Mouse (Mus musculus): ENCODE results near the gene Dync1i2. TPM values are rescaled to one million over a fixed set of nuclear protein-coding genes. Genes with fewer than 3 reads are reported as not detected.
A peak's percentile ranks its signal among the peaks of the same experiment; 100 is the strongest.

Gene Dync1i2
- polyA plus RNA-seq, 1 experiment from 2014 or later, result 159 TPM

DNA sequence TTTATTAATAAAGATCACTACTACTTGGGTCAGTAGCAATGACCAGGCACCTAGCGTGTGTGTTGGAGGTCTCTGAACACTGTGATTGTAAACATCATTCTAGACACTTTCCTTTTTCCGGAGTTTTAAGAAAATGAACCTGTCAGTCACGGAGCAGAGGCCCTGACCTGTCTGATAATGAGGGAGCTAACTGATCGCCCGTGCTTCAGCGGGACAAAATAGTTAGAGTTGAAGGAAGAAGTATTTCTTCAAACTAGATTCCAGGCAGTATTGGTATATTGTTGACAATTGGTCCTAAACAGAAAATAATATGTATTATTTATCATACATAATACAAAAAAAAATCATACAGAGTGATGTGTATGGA lies 837 bp downstream of the Dync1i2 start:
- Histone ChIP-seq H3K4me1 (replicated peaks) (peaks cover 20% of the 10 kb centered on the region), H3K4me3 (peak overlapping the region; percentile 85), H3K27ac (replicated peaks) (peak overlapping the region; percentile 91), H3K36me3 (peaks cover 6% of the 10 kb centered on the region), H3K9ac (peak overlapping the region; percentile 98), H3K27me3 (no peaks in the 10 kb centered on the region), H3K4me2 (peak overlapping the region; percentile 62), H3K9me3 (no peaks in the 10 kb centered on the region)
- whole genome bisulfite sequencing, result 1% methylated on average over 6 of the region's 6 CpGs
- ATAC-seq (ENCODE audit: low FRiP score, low read depth), result no peak

DNA sequence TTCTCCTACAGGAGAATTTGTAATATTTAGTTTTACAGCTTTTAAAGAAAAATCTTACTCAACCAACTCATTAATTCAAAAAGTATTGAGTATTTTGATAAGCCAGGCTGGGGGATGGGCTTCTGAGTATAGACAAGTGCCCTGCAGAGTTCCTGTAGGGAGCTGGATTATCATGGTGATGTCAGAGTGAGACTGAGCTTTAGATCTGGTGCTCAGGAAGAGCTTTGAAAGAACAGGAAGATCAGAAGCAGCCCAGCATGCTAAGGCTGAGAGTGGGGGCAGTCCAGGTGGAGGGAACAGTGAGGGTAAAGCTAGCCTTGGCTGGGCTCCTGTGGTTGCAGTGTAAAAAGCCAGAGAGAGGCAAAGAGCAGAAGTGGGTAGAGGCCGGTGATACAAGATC lies 9.5 kb downstream of the Dync1i2 start:
- peaks cover 48% of the 10 kb centered on the region for H3K36me3 ChIP-seq
- 50% methylated on average over 1 of the region's 1 CpGs for WGBS
- no peak overlapping the region for H3K9ac ChIP-seq
- 0 out of 2 replicates have a peak, but pooled peaks cover 11% of the 10 kb centered on the region for H3K4me1 ChIP-seq (replicated peaks)
- no peak overlapping the region for H3K4me3 ChIP-seq
- H3K9me3 ChIP-seq, result no peaks in the 10 kb centered on the region
- H3K27me3 ChIP-seq, result no peaks in the 10 kb centered on the region
- ATAC-seq (ENCODE audit: low FRiP score, low read depth), result no peak
- H3K4me2 ChIP-seq, result no peak overlapping the region
- H3K27ac ChIP-seq (replicated peaks), result no peak overlapping the region

DNA sequence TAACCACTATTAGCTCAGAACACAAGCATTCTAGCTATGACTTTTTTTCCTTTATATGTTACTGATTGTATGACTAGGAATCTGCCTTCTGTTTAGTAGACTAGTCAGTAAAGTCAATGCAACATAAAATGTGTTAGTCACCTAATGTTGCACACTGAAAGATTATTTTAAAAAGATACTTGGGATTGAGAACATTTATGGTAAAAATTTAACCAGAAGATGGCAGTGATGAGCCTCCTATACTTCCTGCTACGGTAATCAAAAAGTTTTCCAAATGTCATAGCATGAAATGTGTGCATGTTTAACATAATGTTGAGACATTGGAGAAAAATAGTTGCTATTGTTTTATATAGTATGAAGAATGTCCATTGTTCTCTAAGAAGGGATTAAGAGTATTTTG lies 15.9 kb downstream of the Dync1i2 start:
- H3K4me2 ChIP-seq, result no peak overlapping the region
- no peak for ATAC-seq (ENCODE audit: low FRiP score, low read depth)
- H3K4me1 ChIP-seq (replicated peaks), result 0 out of 2 replicates have a peak, but pooled peaks cover 10% of the 10 kb centered on the region
- H3K9me3 ChIP-seq, result no peaks in the 10 kb centered on the region
- H3K4me3 ChIP-seq, result no peak overlapping the region
- H3K27ac ChIP-seq (replicated peaks), result no peak overlapping the region
- peaks cover 32% of the 10 kb centered on the region for H3K36me3 ChIP-seq
- no peaks in the 10 kb centered on the region for H3K27me3 ChIP-seq
- no peak overlapping the region for H3K9ac ChIP-seq
- WGBS, result 32% methylated on average over 1 of the region's 1 CpGs

DNA sequence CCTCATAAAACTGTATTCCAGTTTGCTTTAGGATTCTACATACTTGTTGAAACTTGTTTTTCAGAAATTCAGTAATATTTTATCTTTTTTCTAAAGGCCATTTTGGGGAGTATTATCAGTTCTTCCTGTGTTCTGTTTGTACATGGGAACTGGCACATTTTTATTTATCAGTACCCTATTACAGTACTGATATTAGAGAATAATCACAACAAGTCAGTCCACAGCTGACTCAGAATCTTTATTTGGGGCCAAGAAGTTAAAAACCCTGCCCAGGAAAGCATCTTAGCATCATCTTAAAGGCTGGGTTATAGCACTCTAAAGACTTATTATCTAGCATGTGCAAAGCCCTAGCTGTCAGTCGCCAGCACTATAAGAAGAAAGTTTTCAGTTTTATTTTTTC lies 18.1 kb downstream of the Dync1i2 start:
- Histone ChIP-seq H3K4me3 (no peak overlapping the region), H3K36me3 (peaks cover 13% of the 10 kb centered on the region; the same call in 1 of the 2 replicates), H3K27ac (replicated peaks) (no peak overlapping the region), H3K4me1 (replicated peaks) (0 out of 2 replicates have a peak, but pooled peaks cover 10% of the 10 kb centered on the region), H3K9ac (no peak overlapping the region), H3K4me2 (no peak overlapping the region), H3K9me3 (no peaks in the 10 kb centered on the region), H3K27me3 (no peaks in the 10 kb centered on the region)
- 91% methylated on average over 1 of the region's 1 CpGs for WGBS
- ATAC-seq (ENCODE audit: low FRiP score, low read depth), result no peak

DNA sequence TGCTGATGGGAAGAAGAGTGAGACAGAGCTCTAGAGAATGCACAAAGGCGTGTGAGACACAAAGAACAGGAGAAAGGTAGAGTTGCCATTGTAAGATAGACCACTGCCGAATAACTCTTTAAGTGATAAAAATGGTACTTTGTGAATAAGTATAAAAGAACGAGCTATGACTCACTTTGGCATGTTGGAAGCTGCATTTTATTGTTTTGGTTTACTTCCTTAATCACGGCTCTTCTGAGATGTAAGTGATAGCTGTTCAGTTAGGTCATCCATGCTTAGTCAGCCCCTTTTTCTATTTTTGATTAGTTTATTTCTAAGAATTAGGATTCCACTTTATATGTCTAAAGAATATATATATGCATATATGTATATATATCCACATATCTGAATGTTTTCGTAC lies 20.4 kb downstream of the Dync1i2 start:
- H3K4me2 ChIP-seq, result no peak overlapping the region
- no peaks in the 10 kb centered on the region for H3K9me3 ChIP-seq
- no peak overlapping the region for H3K9ac ChIP-seq
- 93% methylated on average over 5 of the region's 5 CpGs for WGBS
- H3K36me3 ChIP-seq, result peaks cover 15% of the 10 kb centered on the region
- no peak for ATAC-seq (ENCODE audit: low FRiP score, low read depth)
- H3K4me3 ChIP-seq, result no peak overlapping the region
- H3K27ac ChIP-seq (replicated peaks), result no peak overlapping the region
- H3K4me1 ChIP-seq (replicated peaks), result 0 out of 2 replicates have a peak, but pooled peaks cover 8% of the 10 kb centered on the region
- H3K27me3 ChIP-seq, result no peaks in the 10 kb centered on the region

DNA sequence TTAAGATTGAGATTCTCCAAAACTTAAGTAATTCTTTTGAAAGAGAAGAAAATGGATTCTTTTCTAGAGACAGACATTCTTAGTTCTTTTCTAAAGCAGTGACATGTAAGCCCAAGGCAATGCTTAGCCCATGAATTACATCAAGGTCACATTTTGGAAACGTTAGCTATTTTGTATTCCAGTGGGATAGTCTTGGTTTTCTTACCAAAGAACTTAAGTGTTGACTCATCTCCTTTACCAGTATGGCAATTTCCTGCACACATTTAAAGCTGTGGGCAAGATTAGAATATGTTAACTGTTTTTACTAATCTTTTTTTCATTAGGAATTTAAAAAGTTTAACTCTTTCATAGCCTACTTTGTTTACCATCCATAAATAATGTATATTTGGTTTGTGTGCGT lies 21.5 kb downstream of the Dync1i2 start:
- no peak for ATAC-seq (ENCODE audit: low FRiP score, low read depth)
- 72% methylated on average over 2 of the region's 2 CpGs for WGBS
- Histone ChIP-seq H3K9ac (no peak overlapping the region), H3K27ac (replicated peaks) (no peak overlapping the region), H3K36me3 (peaks cover 21% of the 10 kb centered on the region), H3K4me1 (replicated peaks) (0 out of 2 replicates have a peak, but pooled peaks cover 5% of the 10 kb centered on the region), H3K4me3 (no peak overlapping the region), H3K9me3 (no peaks in the 10 kb centered on the region), H3K4me2 (no peak overlapping the region), H3K27me3 (no peaks in the 10 kb centered on the region)

DNA sequence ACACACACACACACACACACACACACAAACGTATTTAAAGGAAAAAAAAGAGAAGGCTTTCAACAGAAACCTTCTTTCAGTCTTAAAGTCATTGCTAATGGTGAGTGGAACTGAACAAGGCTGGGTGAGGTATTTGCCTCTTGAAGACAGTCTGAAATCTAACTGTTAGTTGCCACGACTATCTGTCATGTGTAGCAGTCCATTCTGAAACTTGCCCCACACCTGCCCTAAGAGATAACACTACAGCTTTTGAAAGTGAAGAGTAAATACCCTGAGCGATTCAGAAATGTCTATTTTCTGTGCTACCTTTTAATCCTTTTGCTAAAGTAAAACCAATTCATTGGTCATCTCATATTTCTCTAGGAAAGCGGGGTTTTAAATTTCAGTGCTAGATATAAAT lies 23.9 kb downstream of the Dync1i2 start:
- H3K9ac ChIP-seq, result no peak overlapping the region
- no peaks in the 10 kb centered on the region for H3K9me3 ChIP-seq
- H3K4me3 ChIP-seq, result no peak overlapping the region
- peaks cover 20% of the 10 kb centered on the region for H3K36me3 ChIP-seq
- 91% methylated on average over 4 of the region's 4 CpGs for WGBS
- H3K4me2 ChIP-seq, result no peak overlapping the region
- no peaks in the 10 kb centered on the region for H3K27me3 ChIP-seq
- ATAC-seq (ENCODE audit: low FRiP score, low read depth), result no peak
- H3K4me1 ChIP-seq (replicated peaks), result no peaks in the 10 kb centered on the region
- no peak overlapping the region for H3K27ac ChIP-seq (replicated peaks)

DNA sequence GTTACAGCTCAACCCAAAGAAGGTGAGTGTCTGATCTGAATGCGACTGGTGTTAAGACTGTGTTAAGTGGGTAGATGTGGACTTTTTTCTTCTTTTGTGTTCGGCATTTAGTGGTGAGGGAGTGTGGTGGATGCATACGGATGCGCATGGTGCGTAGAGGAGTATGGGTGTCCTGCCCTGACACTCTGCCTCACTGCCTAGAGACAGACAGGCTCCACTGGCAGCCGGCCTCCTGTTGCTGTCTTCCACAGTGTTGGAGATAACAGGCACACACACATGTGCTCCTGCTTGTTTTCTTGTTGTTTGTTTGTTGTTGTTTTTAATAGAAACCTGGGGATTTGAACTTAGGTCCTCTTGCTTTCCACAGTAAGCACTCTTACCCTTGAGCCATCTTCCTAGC lies 24.5 kb downstream of the Dync1i2 start:
- H3K4me2 ChIP-seq, result no peak overlapping the region
- H3K9ac ChIP-seq, result no peak overlapping the region
- H3K27me3 ChIP-seq, result no peaks in the 10 kb centered on the region
- no peaks in the 10 kb centered on the region for H3K4me1 ChIP-seq (replicated peaks)
- ATAC-seq (ENCODE audit: low FRiP score, low read depth), result no peak
- no peaks in the 10 kb centered on the region for H3K9me3 ChIP-seq
- peaks cover 24% of the 10 kb centered on the region for H3K36me3 ChIP-seq
- H3K4me3 ChIP-seq, result no peak overlapping the region
- 97% methylated on average over 6 of the region's 6 CpGs for WGBS
- no peak overlapping the region for H3K27ac ChIP-seq (replicated peaks)

DNA sequence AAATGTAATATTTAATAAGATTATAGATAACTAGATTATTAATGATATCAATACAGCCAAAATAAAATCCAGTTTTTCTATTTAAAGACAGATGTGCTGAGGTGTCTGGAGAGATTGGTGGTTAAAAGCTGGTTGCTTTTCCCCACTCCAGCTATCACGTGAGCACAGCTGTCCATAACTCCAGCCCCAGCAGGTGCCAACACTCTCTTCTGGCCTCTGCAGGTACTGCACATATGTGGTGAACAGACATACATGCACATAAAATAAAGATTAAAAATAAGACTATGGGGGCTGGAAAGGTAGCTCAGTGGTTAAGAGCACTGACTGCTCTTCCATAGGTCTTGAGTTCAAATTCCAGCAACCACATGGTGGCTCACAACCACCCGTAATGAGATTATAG lies 30.0 kb downstream of the Dync1i2 start:
- H3K9me3 ChIP-seq, result no peaks in the 10 kb centered on the region
- no peak for ATAC-seq (ENCODE audit: low FRiP score, low read depth)
- no peak overlapping the region for H3K9ac ChIP-seq
- 91% methylated on average over 2 of the region's 2 CpGs for WGBS
- H3K27ac ChIP-seq (replicated peaks), result no peak overlapping the region
- peaks cover 26% of the 10 kb centered on the region for H3K4me1 ChIP-seq (replicated peaks)
- H3K4me3 ChIP-seq, result no peak overlapping the region
- no peak overlapping the region for H3K4me2 ChIP-seq
- H3K27me3 ChIP-seq, result no peaks in the 10 kb centered on the region
- H3K36me3 ChIP-seq, result peaks cover 26% of the 10 kb centered on the region

DNA sequence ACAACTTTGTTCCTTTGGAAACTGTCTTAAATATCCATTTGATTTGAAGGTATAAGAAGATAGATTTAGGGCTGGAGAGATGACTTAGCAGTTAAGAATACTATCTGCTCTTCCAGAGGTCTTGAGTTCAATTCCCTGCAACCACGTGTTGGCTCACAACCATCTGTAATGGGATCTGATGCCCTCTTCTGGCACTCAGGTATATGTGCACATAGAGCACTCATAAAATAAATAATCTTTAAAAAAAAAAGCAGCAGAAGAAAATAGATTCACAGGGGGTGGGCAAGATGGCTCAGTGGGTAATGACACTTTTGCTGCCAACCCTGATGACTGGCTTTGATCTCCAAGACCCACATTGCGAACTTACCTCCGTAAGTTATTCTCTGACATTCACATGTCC lies 30.7 kb downstream of the Dync1i2 start:
- Histone ChIP-seq H3K27me3 (no peaks in the 10 kb centered on the region), H3K9me3 (no peaks in the 10 kb centered on the region), H3K4me3 (no peak overlapping the region), H3K4me1 (replicated peaks) (peaks cover 26% of the 10 kb centered on the region), H3K4me2 (no peak overlapping the region), H3K36me3 (peaks cover 24% of the 10 kb centered on the region), H3K27ac (replicated peaks) (no peak overlapping the region), H3K9ac (no peak overlapping the region)
- 82% methylated on average over 3 of the region's 3 CpGs for WGBS
- no peak for ATAC-seq (ENCODE audit: low FRiP score, low read depth)

DNA sequence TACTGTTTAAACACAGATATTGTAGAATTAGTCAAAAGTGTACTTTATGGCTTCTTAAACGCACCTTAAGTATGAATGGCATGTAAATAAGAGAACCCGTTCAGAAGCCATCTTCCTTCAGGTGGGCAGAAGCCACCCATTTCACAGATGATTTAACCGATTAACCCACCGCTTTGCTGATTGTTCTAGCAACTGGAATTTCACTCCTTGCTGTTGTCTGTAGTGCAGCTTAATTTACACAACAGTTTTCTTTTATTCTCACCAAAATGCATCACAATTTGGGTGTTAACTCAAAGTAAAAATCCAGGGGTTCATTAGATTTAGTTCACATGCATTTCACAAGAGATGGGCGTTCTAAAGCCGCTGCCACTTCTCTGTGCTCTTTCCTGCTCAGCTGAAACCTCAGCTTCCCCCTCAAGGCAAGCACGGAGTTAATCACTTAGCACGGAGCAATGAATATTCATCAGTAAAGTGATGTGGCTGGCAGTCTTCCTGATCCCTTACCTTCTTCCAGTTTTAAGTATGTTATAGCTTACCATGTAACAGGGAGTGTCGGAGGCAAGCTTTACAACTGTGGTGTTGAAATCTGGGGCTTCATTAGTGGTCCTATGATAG lies 31.7 kb downstream of the Dync1i2 start:
- no peak overlapping the region for H3K4me2 ChIP-seq
- no peak for ATAC-seq (ENCODE audit: low FRiP score, low read depth)
- H3K9ac ChIP-seq, result no peak overlapping the region
- no peaks in the 10 kb centered on the region for H3K27me3 ChIP-seq
- no peaks in the 10 kb centered on the region for H3K9me3 ChIP-seq
- peaks cover 23% of the 10 kb centered on the region for H3K36me3 ChIP-seq
- peaks cover 26% of the 10 kb centered on the region for H3K4me1 ChIP-seq (replicated peaks)
- WGBS, result 48% methylated on average over 9 of the region's 9 CpGs
- no peak overlapping the region for H3K27ac ChIP-seq (replicated peaks)
- H3K4me3 ChIP-seq, result no peak overlapping the region

DNA sequence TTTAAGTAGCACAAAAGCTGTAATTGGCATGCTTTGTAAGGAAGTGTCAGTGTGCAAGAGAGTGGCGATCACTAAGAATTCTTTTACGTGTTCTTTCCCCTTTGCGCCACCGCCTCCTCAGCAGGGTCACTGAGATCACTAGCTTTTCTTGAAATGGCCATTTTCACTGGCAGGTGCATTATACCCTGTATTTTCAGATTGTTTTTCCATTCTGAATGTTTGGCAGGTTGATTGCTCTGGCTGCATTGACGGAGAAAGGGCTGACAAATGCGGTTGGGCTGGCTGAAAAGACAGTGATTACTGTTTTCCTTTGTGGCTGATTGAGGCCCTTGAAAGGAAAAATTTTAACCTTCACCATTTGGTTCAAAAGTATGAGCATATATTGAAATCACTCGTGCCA lies 33.3 kb downstream of the Dync1i2 start:
- no peak overlapping the region for H3K4me2 ChIP-seq
- H3K27ac ChIP-seq (replicated peaks), result peak overlapping the region; percentile 65
- no peak for ATAC-seq (ENCODE audit: low FRiP score, low read depth)
- H3K9me3 ChIP-seq, result no peaks in the 10 kb centered on the region
- H3K27me3 ChIP-seq, result no peaks in the 10 kb centered on the region
- peaks cover 26% of the 10 kb centered on the region for H3K4me1 ChIP-seq (replicated peaks)
- H3K9ac ChIP-seq, result no peak overlapping the region
- peaks cover 30% of the 10 kb centered on the region for H3K36me3 ChIP-seq
- WGBS, result 41% methylated on average over 7 of the region's 7 CpGs
- no peak overlapping the region for H3K4me3 ChIP-seq

DNA sequence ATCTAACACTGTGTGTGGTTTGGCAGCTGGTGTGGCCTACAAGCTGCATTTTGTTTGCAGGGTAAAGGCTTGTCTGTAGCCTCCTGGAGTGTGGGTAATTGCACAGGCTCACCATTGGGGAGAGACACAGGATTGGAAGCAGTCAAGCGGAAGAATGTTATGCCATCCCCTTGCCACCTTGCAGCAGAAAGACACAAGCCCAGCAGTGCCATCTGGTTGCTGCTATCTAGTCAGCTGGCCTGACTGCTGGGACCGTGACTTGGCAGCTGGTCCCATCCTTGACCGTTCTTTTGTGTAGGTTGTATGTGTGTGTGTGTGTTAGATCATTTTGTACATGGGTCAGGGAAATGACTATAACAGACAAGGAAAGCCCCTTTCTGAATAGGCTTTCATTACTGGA lies 33.9 kb downstream of the Dync1i2 start:
- peak; percentile 90 for ATAC-seq (ENCODE audit: low FRiP score, low read depth)
- Histone ChIP-seq H3K4me2 (no peak overlapping the region), H3K27me3 (no peaks in the 10 kb centered on the region), H3K9me3 (no peaks in the 10 kb centered on the region), H3K4me1 (replicated peaks) (peaks cover 26% of the 10 kb centered on the region), H3K27ac (replicated peaks) (peak overlapping the region; percentile 65), H3K36me3 (peaks cover 31% of the 10 kb centered on the region), H3K4me3 (no peak overlapping the region), H3K9ac (no peak overlapping the region)
- WGBS, result 26% methylated on average over 3 of the region's 3 CpGs
